Mouse (Mus musculus) neural tube, embryonic 13.5 days (tissue): ENCODE data around the gene Frmd4a. TPM values are rescaled to one million over a fixed set of nuclear protein-coding genes. Genes with fewer than 3 reads are reported as not detected.

ENCODE experiments used
- ATAC-seq: fragments of 200-750 bp; cut with Nextera tagmentation; 2 replicates; pipeline ENCODE4 v1.8.0; 2017; ENCODE audit warnings: low read depth, mild to moderate bottlenecking, moderate TSS enrichment, moderate library complexity
- H3K27ac ChIP-seq: fragments of 300-500 bp; sonication (generic); replicated peaks from 2 replicates; pipeline ENCODE4 v1.5.1; 2015; ENCODE audit warnings: moderate library complexity, mild to moderate bottlenecking, inconsistent platforms
- H3K27me3 ChIP-seq: fragments of 300-500 bp; sonication (generic); 2 replicates; pipeline ENCODE4 v1.6.1; 2015; ENCODE audit warnings: mild to moderate bottlenecking, inconsistent platforms
- H3K36me3 ChIP-seq: fragments of 300-500 bp; sonication (generic); 2 replicates; pipeline ENCODE4 v1.6.1; 2015; ENCODE audit warnings: mild to moderate bottlenecking, inconsistent platforms
- H3K4me1 ChIP-seq: fragments of 300-500 bp; sonication (generic); replicated peaks from 2 replicates; pipeline ENCODE4 v1.6.1; 2015; ENCODE audit warnings: inconsistent platforms
- H3K4me2 ChIP-seq: fragments of 300-500 bp; sonication (generic); 2 replicates; pipeline ENCODE4 v1.6.1; 2015; ENCODE audit warnings: inconsistent platforms, mild to moderate bottlenecking, moderate library complexity
- H3K4me3 ChIP-seq: fragments of 300-500 bp; sonication (generic); 2 replicates; pipeline ENCODE4 v1.5.1; 2015; ENCODE audit warnings: mild to moderate bottlenecking, inconsistent platforms
- H3K9ac ChIP-seq: fragments of 300-500 bp; sonication (generic); 2 replicates; pipeline ENCODE4 v1.6.1; 2015; ENCODE audit warnings: moderate library complexity, mild to moderate bottlenecking, inconsistent platforms
- H3K9me3 ChIP-seq: fragments of 300-500 bp; sonication (generic); 2 replicates; pipeline ENCODE4 v1.6.1; 2016; ENCODE audit warnings: inconsistent platforms
- WGBS: fragments of 180-500 bp; shearing (Covaris S2); methylation state at CpG from one replicate; pipeline ENCODE4 v1.1.7; 2015; 5-methylcytosine and 5-hydroxymethylcytosine counted together
- polyA plus RNA-seq: library from polyadenylated mRNA; unstranded; fragments of >200 nt; fragmentation: Nextera tagmentation; extraction: Ambion mirVana; gene quantifications from 2 replicates; pipeline ENCODE4 v1.2.1, GENCODE M21; 2015

Gene Frmd4a
- polyA plus RNA-seq, 1 experiment from 2014 or later, result 49.2 TPM

GRCm38 (mm10) chr2:4346953-4347352 is 329.4 kb downstream of the Frmd4a start:
- Histone ChIP-seq H3K27me3 (no peaks in the 10 kb centered on the region), H3K9me3 (no peaks in the 10 kb centered on the region), H3K9ac (no peak overlapping the region), H3K36me3 (no peaks in the 10 kb centered on the region), H3K4me1 (peaks cover 8% of the 10 kb centered on the region), H3K27ac (no peak overlapping the region), H3K4me2 (no peak overlapping the region), H3K4me3 (no peak overlapping the region)
- WGBS, result 83% methylated on average over 1 of the region's 1 CpGs
- no peak for ATAC-seq

- WGBS, result 67% methylated on average over 3 of the region's 3 CpGs
- Histone ChIP-seq H3K27me3 (no peaks in the 10 kb centered on the region), H3K9ac (no peak overlapping the region), H3K4me2 (no peak overlapping the region), H3K9me3 (no peaks in the 10 kb centered on the region), H3K27ac (no peak overlapping the region), H3K4me3 (no peak overlapping the region), H3K36me3 (no peaks in the 10 kb centered on the region), H3K4me1 (peaks cover 8% of the 10 kb centered on the region)
- ATAC-seq, result no peak
Measured at GRCm38 (mm10) chr2:4347782-4348181, 330.3 kb downstream of the Frmd4a start.

GRCm38 (mm10) chr2:4348509-4348908 is 331.0 kb downstream of the Frmd4a start:
- 82% methylated on average over 5 of the region's 5 CpGs for WGBS
- H3K4me2 ChIP-seq, result no peak overlapping the region
- H3K9ac ChIP-seq, result no peak overlapping the region
- no peaks in the 10 kb centered on the region for H3K9me3 ChIP-seq
- no peaks in the 10 kb centered on the region for H3K36me3 ChIP-seq
- no peak for ATAC-seq
- H3K4me3 ChIP-seq, result no peak overlapping the region
- H3K4me1 ChIP-seq, result peaks cover 8% of the 10 kb centered on the region
- no peak overlapping the region for H3K27ac ChIP-seq
- no peaks in the 10 kb centered on the region for H3K27me3 ChIP-seq

GRCm38 (mm10) chr2:4356812-4357384 is 339.4 kb downstream of the Frmd4a start:
- Histone ChIP-seq H3K4me1 (no peaks in the 10 kb centered on the region), H3K4me2 (no peak overlapping the region), H3K27ac (no peak overlapping the region), H3K36me3 (no peaks in the 10 kb centered on the region), H3K9ac (no peak overlapping the region), H3K4me3 (no peak overlapping the region), H3K9me3 (no peaks in the 10 kb centered on the region), H3K27me3 (no peaks in the 10 kb centered on the region)
- 60% methylated on average over 7 of the region's 7 CpGs for WGBS
- no peak for ATAC-seq

- Histone ChIP-seq H3K9ac (no peak overlapping the region), H3K4me2 (no peak overlapping the region), H3K27me3 (no peaks in the 10 kb centered on the region), H3K4me1 (0 out of 2 replicates have a peak, but pooled peaks cover 4% of the 10 kb centered on the region), H3K4me3 (no peak overlapping the region), H3K27ac (no peak overlapping the region), H3K36me3 (no peaks in the 10 kb centered on the region), H3K9me3 (no peaks in the 10 kb centered on the region)
- WGBS, result 69% methylated on average over 9 of the region's 9 CpGs
- ATAC-seq, result no peak
Measured at GRCm38 (mm10) chr2:4361981-4362834, 344.7 kb downstream of the Frmd4a start.

- Histone ChIP-seq H3K27me3 (no peaks in the 10 kb centered on the region), H3K9ac (no peak overlapping the region), H3K27ac (no peak overlapping the region), H3K9me3 (no peaks in the 10 kb centered on the region), H3K4me1 (0 out of 2 replicates have a peak, but pooled peaks cover 4% of the 10 kb centered on the region), H3K36me3 (no peaks in the 10 kb centered on the region), H3K4me2 (no peak overlapping the region), H3K4me3 (no peak overlapping the region)
- WGBS, result 85% methylated on average over 4 of the region's 4 CpGs
- ATAC-seq, result no peak
Measured at GRCm38 (mm10) chr2:4364908-4365307, 347.4 kb downstream of the Frmd4a start.

- no peak overlapping the region for H3K4me2 ChIP-seq
- no peak overlapping the region for H3K27ac ChIP-seq
- ATAC-seq, result no peak
- no peaks in the 10 kb centered on the region for H3K9me3 ChIP-seq
- no peaks in the 10 kb centered on the region for H3K36me3 ChIP-seq
- no peaks in the 10 kb centered on the region for H3K27me3 ChIP-seq
- H3K4me1 ChIP-seq, result no peaks in the 10 kb centered on the region
- H3K4me3 ChIP-seq, result no peak overlapping the region
- 87% methylated on average over 6 of the region's 6 CpGs for WGBS
- no peak overlapping the region for H3K9ac ChIP-seq
Measured at GRCm38 (mm10) chr2:4368544-4368943, 351.0 kb downstream of the Frmd4a start.

GRCm38 (mm10) chr2:4370499-4370898 is 353.0 kb downstream of the Frmd4a start:
- H3K4me2 ChIP-seq, result no peak overlapping the region
- no peak for ATAC-seq
- H3K9ac ChIP-seq, result no peak overlapping the region
- no peak overlapping the region for H3K27ac ChIP-seq
- no peaks in the 10 kb centered on the region for H3K4me1 ChIP-seq
- no peak overlapping the region for H3K4me3 ChIP-seq
- no peaks in the 10 kb centered on the region for H3K27me3 ChIP-seq
- H3K36me3 ChIP-seq, result no peaks in the 10 kb centered on the region
- WGBS, result 76% methylated on average over 7 of the region's 7 CpGs
- H3K9me3 ChIP-seq, result no peaks in the 10 kb centered on the region

GRCm38 (mm10) chr2:4371341-4371740 is 353.8 kb downstream of the Frmd4a start:
- no peaks in the 10 kb centered on the region for H3K27me3 ChIP-seq
- H3K4me1 ChIP-seq, result no peaks in the 10 kb centered on the region
- H3K27ac ChIP-seq, result no peak overlapping the region
- H3K9ac ChIP-seq, result no peak overlapping the region
- H3K4me2 ChIP-seq, result no peak overlapping the region
- H3K9me3 ChIP-seq, result no peaks in the 10 kb centered on the region
- no peak overlapping the region for H3K4me3 ChIP-seq
- no peaks in the 10 kb centered on the region for H3K36me3 ChIP-seq
- 90% methylated on average over 1 of the region's 1 CpGs for WGBS
- ATAC-seq, result no peak

GRCm38 (mm10) chr2:4378844-4379243 is 361.3 kb downstream of the Frmd4a start:
- no peaks in the 10 kb centered on the region for H3K36me3 ChIP-seq
- no peak overlapping the region for H3K9ac ChIP-seq
- H3K4me3 ChIP-seq, result no peak overlapping the region
- no peak for ATAC-seq
- H3K4me1 ChIP-seq, result no peaks in the 10 kb centered on the region
- 84% methylated on average over 3 of the region's 3 CpGs for WGBS
- H3K4me2 ChIP-seq, result no peak overlapping the region
- H3K27me3 ChIP-seq, result no peaks in the 10 kb centered on the region
- no peak overlapping the region for H3K27ac ChIP-seq
- H3K9me3 ChIP-seq, result no peaks in the 10 kb centered on the region

- no peak overlapping the region for H3K4me2 ChIP-seq
- no peak overlapping the region for H3K27ac ChIP-seq
- H3K9ac ChIP-seq, result no peak overlapping the region
- no peak overlapping the region for H3K4me3 ChIP-seq
- ATAC-seq, result no peak
- H3K27me3 ChIP-seq, result no peaks in the 10 kb centered on the region
- 90% methylated on average over 6 of the region's 6 CpGs for WGBS
- no peaks in the 10 kb centered on the region for H3K4me1 ChIP-seq
- H3K36me3 ChIP-seq, result no peaks in the 10 kb centered on the region
- no peaks in the 10 kb centered on the region for H3K9me3 ChIP-seq
Measured at GRCm38 (mm10) chr2:4380435-4380834, 362.9 kb downstream of the Frmd4a start.

GRCm38 (mm10) chr2:4380926-4381325 is 363.4 kb downstream of the Frmd4a start:
- Histone ChIP-seq H3K36me3 (no peaks in the 10 kb centered on the region), H3K9me3 (no peaks in the 10 kb centered on the region), H3K4me1 (0 out of 2 replicates have a peak, but pooled peaks cover 3% of the 10 kb centered on the region), H3K4me3 (no peak overlapping the region), H3K27ac (no peak overlapping the region), H3K9ac (no peak overlapping the region), H3K27me3 (no peaks in the 10 kb centered on the region), H3K4me2 (no peak overlapping the region)
- WGBS, result 94% methylated on average over 5 of the region's 5 CpGs
- no peak for ATAC-seq
